Mouse (Mus musculus): Measurements from ENCODE around the gene Bpifc.

GRCm38 (mm10) chr10:85916498-85917309 lies 95.0 kb downstream of the Bpifc start, which contains the start of gene Prdm4:
- TF ChIP-seq CTCF (IDR thresholded peaks at IDR 0.05; ENCODE audit: control insufficient read depth, insufficient read depth, insufficient read length) (no peak), USF1 (IDR thresholded peaks at IDR 0.05; ENCODE audit: low read depth) (no peak)

Data from C2C12 (cell line).